Mouse (Mus musculus) G1E (cell line): Measurements from ENCODE around the gene Gimap7.

Source experiments
- CTCF ChIP-seq: IDR thresholded peaks from 2 replicates; pipeline ENCODE4 v1.5.1; 2012; ENCODE audit warnings: low read depth, low read length, inconsistent platforms, mixed read lengths
- GATA1 ChIP-seq: IDR thresholded peaks from 2 replicates; pipeline ENCODE4 v1.6.1; 2012; ENCODE audit warnings: borderline replicate concordance, low read length, inconsistent platforms, mixed read lengths
- POLR2AphosphoS5 ChIP-seq: IDR thresholded peaks from 2 replicates; pipeline ENCODE4 v1.6.1; 2012; ENCODE audit warnings: low read depth, low read length, inconsistent platforms; ENCODE audit not compliant: insufficient replicate concordance
- TAL1 ChIP-seq: conservative IDR thresholded peaks from 2 replicates; pipeline ENCODE4 v1.6.1; 2012; ENCODE audit warnings: low read depth, low read length, inconsistent platforms, mixed read lengths

DNA sequence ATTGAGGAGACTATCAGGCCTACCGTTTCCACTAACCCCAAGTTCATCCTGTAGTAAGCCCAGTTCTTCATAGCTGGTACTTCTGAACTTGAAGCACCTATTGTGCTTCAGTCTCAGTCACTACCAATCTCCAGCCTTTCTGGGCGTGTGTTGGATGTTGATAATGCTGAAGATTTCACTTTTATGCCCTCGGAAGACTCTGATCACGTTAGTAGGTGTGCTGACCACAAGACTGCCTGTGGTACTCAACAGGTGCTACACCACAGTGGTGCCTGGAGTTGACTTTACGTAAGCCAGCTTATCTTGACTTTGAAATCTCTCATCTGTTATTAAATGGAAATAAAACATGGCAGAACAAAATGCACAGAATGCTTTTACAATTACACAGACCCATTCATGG, 38.0 kb upstream of the Gimap7 start:
- TF ChIP-seq CTCF (no peak), GATA1 (no peak), TAL1 (no peak), POLR2AphosphoS5 (no peak)
